Mouse (Mus musculus): Measurements from ENCODE around the gene Xylt2. TPM values are rescaled to one million over a fixed set of nuclear protein-coding genes. Genes with fewer than 3 reads are reported as not detected.
A peak's percentile ranks its signal among the peaks of the same experiment; 100 is the strongest.

Gene Xylt2
- polyA plus RNA-seq (2015; fragmentation: Nextera tagmentation; extraction: Ambion mirVana), result 16.0 and 16.1 TPM in 2 replicates

DNA sequence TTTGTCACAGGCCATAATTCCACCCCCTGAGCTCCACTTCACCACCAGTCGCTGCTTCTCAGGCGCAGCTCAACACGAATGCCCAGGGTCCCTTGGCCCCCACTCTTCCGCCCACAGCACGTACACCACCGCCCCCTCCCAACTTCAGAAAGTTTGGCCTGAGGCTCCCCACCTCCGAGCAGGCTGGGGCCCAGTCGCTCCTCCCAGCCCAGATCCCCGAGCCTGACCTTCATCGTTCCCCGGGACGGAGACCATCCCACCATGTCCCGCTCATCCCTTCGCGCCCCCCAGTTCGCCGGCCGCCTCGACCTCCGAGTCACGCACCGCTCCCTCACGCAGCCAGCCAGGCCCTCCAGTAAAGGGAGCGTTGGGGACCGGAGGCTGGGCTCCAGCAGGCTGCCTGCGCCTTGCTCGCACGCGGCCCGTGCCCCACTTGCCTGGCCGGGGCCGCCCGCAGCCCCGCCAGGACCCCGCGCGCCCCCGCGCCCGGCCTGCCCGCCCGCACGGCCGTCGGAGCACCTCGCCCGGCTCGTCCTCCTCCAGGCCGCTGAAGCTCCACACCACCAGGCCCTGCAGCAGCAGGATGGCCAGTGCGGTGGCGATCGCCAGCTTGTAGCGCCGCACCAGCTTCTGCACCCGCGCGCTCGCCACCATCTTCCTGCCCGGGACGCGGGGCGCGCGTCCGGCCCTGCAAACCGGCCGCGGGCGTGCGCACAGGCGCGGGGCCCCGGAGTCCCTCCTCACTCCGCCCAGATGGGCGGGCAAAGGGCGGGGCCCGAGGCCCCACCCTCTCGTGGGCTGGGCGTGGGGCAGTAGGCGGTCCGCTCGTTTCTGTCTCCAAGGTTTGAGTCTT is at the start of gene Xylt2:
Xylt2 (minus strand) TSS at position 762 of the 853 bp plus-strand sequence.
- peak; percentile 94 for ATAC-seq (ENCODE audit: low read depth)
- H3K36me3 ChIP-seq, result no peaks in the 10 kb centered on the region
- peaks cover 43% of the 10 kb centered on the region for H3K4me1 ChIP-seq (replicated peaks)
- H3K9me3 ChIP-seq, result no peaks in the 10 kb centered on the region; the same call in 1 of the 2 replicates
- H3K27me3 ChIP-seq, result no peaks in the 10 kb centered on the region
- H3K27ac ChIP-seq (replicated peaks), result peak within 1 kb of the TSS; percentile 94
- under 1% methylated on average over 81 of the region's 82 CpGs for WGBS
- H3K4me2 ChIP-seq, result peak within 1 kb of the TSS; percentile 82
- peak within 1 kb of the TSS; percentile 95 for H3K9ac ChIP-seq
- peak within 1 kb of the TSS; percentile 88 for H3K4me3 ChIP-seq

GRCm38 (mm10) chr11:94719216-94719615 is 41.9 kb upstream of the Xylt2 start:
- Histone ChIP-seq H3K27me3 (no peaks in the 10 kb centered on the region), H3K27ac (replicated peaks) (no peak overlapping the region), H3K9me3 (no peaks in the 10 kb centered on the region), H3K4me3 (no peak overlapping the region), H3K9ac (no peak overlapping the region), H3K36me3 (no peaks in the 10 kb centered on the region), H3K4me1 (replicated peaks) (no peaks in the 10 kb centered on the region; the same call in none of the 2 replicates), H3K4me2 (no peak overlapping the region)
- 83% methylated on average over 2 of the region's 2 CpGs for WGBS
- ATAC-seq (ENCODE audit: low read depth), result no peak

- Histone ChIP-seq H3K4me3 (no peak overlapping the region), H3K4me2 (no peak overlapping the region), H3K27me3 (no peaks in the 10 kb centered on the region), H3K9me3 (no peaks in the 10 kb centered on the region), H3K9ac (no peak overlapping the region), H3K36me3 (no peaks in the 10 kb centered on the region), H3K4me1 (replicated peaks) (no peaks in the 10 kb centered on the region; the same call in none of the 2 replicates), H3K27ac (replicated peaks) (no peak overlapping the region)
- 86% methylated on average over 7 of the region's 7 CpGs for WGBS
- no peak for ATAC-seq (ENCODE audit: low read depth)
Measured at GRCm38 (mm10) chr11:94718113-94718909, 41.0 kb upstream of the Xylt2 start.

DNA sequence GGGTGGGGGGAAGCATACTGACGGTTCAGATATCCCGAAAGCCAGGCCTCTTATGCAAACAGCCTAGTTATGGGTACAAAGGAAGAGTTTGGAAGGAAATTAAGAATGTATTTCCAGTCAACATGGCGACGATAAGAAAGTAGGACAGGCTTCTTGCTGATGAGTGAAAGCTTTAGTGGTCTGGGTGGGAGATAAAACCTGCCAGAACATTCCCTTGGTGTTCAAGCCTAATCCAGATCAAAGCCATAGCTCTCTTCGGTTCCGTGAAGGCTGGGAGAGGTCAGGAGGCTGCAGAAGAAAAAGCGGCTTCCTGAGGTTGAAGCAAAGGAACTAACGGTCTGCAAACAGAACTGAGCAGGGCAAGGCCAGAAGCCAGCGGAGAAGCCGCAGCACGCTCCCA is 39.9 kb upstream of the Xylt2 start:
- H3K27me3 ChIP-seq, result no peaks in the 10 kb centered on the region
- no peaks in the 10 kb centered on the region for H3K36me3 ChIP-seq
- no peak overlapping the region for H3K4me3 ChIP-seq
- no peak for ATAC-seq (ENCODE audit: low read depth)
- H3K4me1 ChIP-seq (replicated peaks), result no peaks in the 10 kb centered on the region; the same call in none of the 2 replicates
- 0 out of 2 replicates have a peak overlapping the region, but pooled peaks have one; percentile 3 for H3K27ac ChIP-seq (replicated peaks)
- no peaks in the 10 kb centered on the region for H3K9me3 ChIP-seq
- no peak overlapping the region for H3K4me2 ChIP-seq
- WGBS, result 46% methylated on average over 11 of the region's 11 CpGs
- no peak overlapping the region for H3K9ac ChIP-seq

DNA sequence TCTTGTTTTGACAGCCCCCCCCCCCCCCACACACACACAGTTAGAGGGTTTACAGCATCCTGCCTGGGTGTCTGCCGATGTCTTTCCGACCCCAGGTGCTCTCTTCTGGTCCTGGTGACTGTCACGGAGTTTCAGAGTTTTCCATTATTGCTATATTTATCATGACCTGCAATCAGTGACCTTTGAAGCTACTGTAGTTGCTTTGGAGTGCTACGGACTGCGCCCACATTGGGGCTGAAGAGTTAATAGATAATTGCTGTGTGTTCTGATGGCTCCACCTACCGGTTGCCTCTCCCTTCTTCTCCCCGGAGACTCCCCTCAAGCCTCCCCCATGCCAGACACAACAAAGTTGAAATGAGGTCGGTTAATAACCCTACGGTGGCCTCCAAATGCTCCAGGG is 39.4 kb upstream of the Xylt2 start:
- Histone ChIP-seq H3K9me3 (no peaks in the 10 kb centered on the region), H3K4me3 (no peak overlapping the region), H3K27ac (replicated peaks) (no peak overlapping the region), H3K4me2 (0 out of 2 replicates have a peak overlapping the region, but pooled peaks have one; percentile 14), H3K4me1 (replicated peaks) (no peaks in the 10 kb centered on the region; the same call in none of the 2 replicates), H3K36me3 (no peaks in the 10 kb centered on the region), H3K9ac (no peak overlapping the region), H3K27me3 (no peaks in the 10 kb centered on the region)
- 11% methylated on average over 9 of the region's 9 CpGs for WGBS
- ATAC-seq (ENCODE audit: low read depth), result no peak

DNA sequence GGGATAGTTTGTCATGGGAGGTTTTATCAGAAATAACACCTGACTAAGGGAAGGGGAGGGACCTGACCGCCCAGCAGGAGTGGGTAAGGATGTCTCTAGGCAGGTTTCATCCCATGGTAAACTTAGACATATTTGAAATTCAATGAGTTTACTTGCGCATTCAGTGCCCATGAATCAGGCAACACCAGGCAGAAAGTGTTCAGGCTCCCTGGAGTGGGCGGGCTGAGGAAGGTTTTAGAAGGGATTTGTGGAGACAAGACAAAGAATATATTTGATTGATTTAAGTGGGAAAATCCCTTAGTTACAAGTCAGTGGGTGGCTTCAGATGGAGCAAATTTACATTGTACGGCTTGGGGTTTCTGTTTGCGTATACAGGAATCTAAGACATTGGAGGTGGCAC is 38.3 kb upstream of the Xylt2 start:
- WGBS, result 59% methylated on average over 5 of the region's 5 CpGs

DNA sequence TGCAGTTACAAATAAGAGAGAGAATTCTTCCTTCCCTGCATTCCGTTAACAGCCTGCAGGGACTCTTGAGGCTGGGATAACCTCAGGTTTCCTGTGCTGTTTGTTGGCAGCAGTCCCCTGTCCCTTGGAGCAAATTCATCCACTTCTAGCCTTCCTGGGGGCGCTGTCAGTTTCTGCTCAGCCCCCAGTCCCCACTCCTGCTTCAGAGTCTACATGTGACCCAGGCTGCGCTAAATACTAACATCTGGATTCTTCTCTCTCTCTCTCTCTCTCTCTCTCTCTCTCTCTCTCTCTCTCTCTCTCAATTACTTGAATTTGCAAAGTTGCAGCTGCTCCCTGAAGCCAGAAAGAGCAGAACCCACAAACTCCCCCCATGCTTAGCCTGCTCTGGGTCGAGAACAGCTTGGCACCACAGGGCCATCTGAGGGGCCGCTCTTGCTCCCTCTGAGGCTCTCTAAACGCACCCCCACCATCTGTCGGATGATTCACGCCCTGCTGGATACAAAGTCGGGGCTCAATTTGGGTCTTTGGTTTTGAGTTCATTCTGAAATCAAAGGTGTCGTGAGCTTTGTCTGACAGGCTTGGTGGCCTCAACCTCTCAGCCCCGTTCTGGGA is 36.0 kb upstream of the Xylt2 start:
- 60% methylated on average over 11 of the region's 11 CpGs for WGBS

More for the DNA sequence above, 38.3 kb upstream of the Xylt2 start:
- no peak overlapping the region for H3K4me2 ChIP-seq
- no peak overlapping the region for H3K27ac ChIP-seq (replicated peaks)
- no peaks in the 10 kb centered on the region; the same call in none of the 2 replicates for H3K4me1 ChIP-seq (replicated peaks)
- no peak for ATAC-seq (ENCODE audit: low read depth)
- no peak overlapping the region for H3K9ac ChIP-seq
- no peaks in the 10 kb centered on the region for H3K36me3 ChIP-seq
- no peaks in the 10 kb centered on the region for H3K9me3 ChIP-seq
- no peak overlapping the region for H3K4me3 ChIP-seq
- H3K27me3 ChIP-seq, result no peaks in the 10 kb centered on the region

GRCm38 (mm10) chr11:94704472-94704871 is 27.2 kb upstream of the Xylt2 start, which contains the start of gene Gm11541:
Gene Gm11541 (minus strand): TSS chr11:94704499.
- WGBS, result 71% methylated on average over 5 of the region's 5 CpGs
- Histone ChIP-seq H3K4me1 (replicated peaks) (peaks cover 15% of the 10 kb centered on the region), H3K4me2 (no peak within 1 kb of the TSS), H3K36me3 (no peaks in the 10 kb centered on the region), H3K9me3 (no peaks in the 10 kb centered on the region), H3K4me3 (no peak within 1 kb of the TSS), H3K27ac (replicated peaks) (no peak within 1 kb of the TSS), H3K9ac (no peak within 1 kb of the TSS), H3K27me3 (no peaks in the 10 kb centered on the region)
- ATAC-seq (ENCODE audit: low read depth), result no peak

More for the DNA sequence above, 36.0 kb upstream of the Xylt2 start:
- no peaks in the 10 kb centered on the region; the same call in none of the 2 replicates for H3K4me1 ChIP-seq (replicated peaks)
- H3K36me3 ChIP-seq, result no peaks in the 10 kb centered on the region
- H3K4me3 ChIP-seq, result no peak overlapping the region
- no peaks in the 10 kb centered on the region for H3K27me3 ChIP-seq
- 0 out of 2 replicates have a peak overlapping the region, but pooled peaks have one; percentile 18 for H3K27ac ChIP-seq (replicated peaks)
- ATAC-seq (ENCODE audit: low read depth), result no peak
- no peak overlapping the region for H3K9ac ChIP-seq
- H3K4me2 ChIP-seq, result no peak overlapping the region
- no peaks in the 10 kb centered on the region for H3K9me3 ChIP-seq

GRCm38 (mm10) chr11:94704020-94704419 is 26.7 kb upstream of the Xylt2 start:
- WGBS, result 55% methylated on average over 7 of the region's 7 CpGs
- no peak for ATAC-seq (ENCODE audit: low read depth)
- no peak overlapping the region for H3K4me2 ChIP-seq

DNA sequence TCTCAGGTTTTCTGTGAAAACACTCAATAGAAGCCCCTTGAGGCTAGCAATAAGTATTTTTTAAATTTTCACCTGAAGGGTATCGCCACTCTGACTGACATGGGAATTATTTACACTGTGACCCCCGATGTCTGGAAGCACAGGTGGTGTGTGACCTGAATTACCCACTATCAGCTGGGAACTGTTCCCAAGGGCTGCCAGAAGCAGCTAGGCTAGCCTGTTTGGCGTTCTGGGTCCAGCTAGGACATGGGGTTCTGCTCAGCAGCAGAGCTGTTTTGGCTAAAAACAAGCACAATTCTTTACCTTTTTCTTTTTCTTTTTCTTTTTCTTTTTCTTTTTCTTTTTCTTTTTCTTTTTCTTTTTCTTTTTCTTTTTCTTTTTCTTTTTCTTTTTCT is 24.9 kb upstream of the Xylt2 start:
- 56% methylated on average over 3 of the region's 3 CpGs for WGBS
- Histone ChIP-seq H3K4me2 (no peak overlapping the region), H3K9ac (0 out of 2 replicates have a peak overlapping the region, but pooled peaks have one; percentile 0)

More at GRCm38 (mm10) chr11:94704020-94704419, 26.7 kb upstream of the Xylt2 start:
- H3K4me1 ChIP-seq (replicated peaks), result peaks cover 15% of the 10 kb centered on the region
- H3K36me3 ChIP-seq, result no peaks in the 10 kb centered on the region
- H3K9ac ChIP-seq, result no peak overlapping the region
- no peak overlapping the region for H3K27ac ChIP-seq (replicated peaks)
- H3K9me3 ChIP-seq, result no peaks in the 10 kb centered on the region
- H3K27me3 ChIP-seq, result no peaks in the 10 kb centered on the region
- no peak overlapping the region for H3K4me3 ChIP-seq

GRCm38 (mm10) chr11:94701401-94702215 is 24.3 kb upstream of the Xylt2 start:
- WGBS, result 41% methylated on average over 27 of the region's 27 CpGs
- peak overlapping the region; percentile 25 for H3K4me2 ChIP-seq
- 0 out of 2 replicates have a peak overlapping the region, but pooled peaks have one; percentile 6 for H3K27ac ChIP-seq (replicated peaks)
- H3K4me1 ChIP-seq (replicated peaks), result peaks cover 15% of the 10 kb centered on the region
- 0 out of 2 replicates have a peak overlapping the region, but pooled peaks have one; percentile 0 for H3K9ac ChIP-seq
- no peaks in the 10 kb centered on the region for H3K9me3 ChIP-seq
- H3K4me3 ChIP-seq, result no peak overlapping the region
- peak; percentile 32; the same call in 1 of the 2 replicates for ATAC-seq (ENCODE audit: low read depth)
- H3K36me3 ChIP-seq, result no peaks in the 10 kb centered on the region
- H3K27me3 ChIP-seq, result no peaks in the 10 kb centered on the region

More for the DNA sequence above, 24.9 kb upstream of the Xylt2 start:
- no peak for ATAC-seq (ENCODE audit: low read depth)
- Histone ChIP-seq H3K27ac (replicated peaks) (no peak overlapping the region), H3K9me3 (no peaks in the 10 kb centered on the region), H3K4me1 (replicated peaks) (peaks cover 15% of the 10 kb centered on the region), H3K27me3 (no peaks in the 10 kb centered on the region), H3K4me3 (no peak overlapping the region), H3K36me3 (no peaks in the 10 kb centered on the region)

All from neural tube, embryonic 13.5 days (tissue).